Mouse (Mus musculus) forebrain, embryonic 15.5 days (tissue): ENCODE data around the gene Gm44790. TPM values are rescaled to one million over a fixed set of nuclear protein-coding genes. Genes with fewer than 3 reads are reported as not detected.
A peak's percentile ranks its signal among the peaks of the same experiment; 100 is the strongest.
"Not testable (repeated sequence)": the region's sequence is repeated elsewhere in the genome, so short reads cannot be mapped to it uniquely, and the experiment has no call there.

ENCODE experiments used
- ATAC-seq: fragments of 200-750 bp; cut with Nextera tagmentation; replicated peaks from 2 replicates; pipeline ENCODE4 v1.8.0; 2017; ENCODE audit warnings: mild to moderate bottlenecking, moderate TSS enrichment, moderate library complexity
- H3K27ac ChIP-seq: fragments of 300-500 bp; sonication (generic); replicated peaks from 2 replicates; pipeline ENCODE4 v1.5.1; 2015; ENCODE audit warnings: mild to moderate bottlenecking, inconsistent platforms
- H3K27me3 ChIP-seq: fragments of 300-500 bp; sonication (generic); 2 replicates; pipeline ENCODE4 v1.6.1; 2015; ENCODE audit warnings: inconsistent platforms
- H3K36me3 ChIP-seq: fragments of 300-500 bp; sonication (generic); 2 replicates; pipeline ENCODE4 v1.6.1; 2015; ENCODE audit warnings: mild to moderate bottlenecking, inconsistent platforms
- H3K4me1 ChIP-seq: fragments of 300-500 bp; sonication (generic); 2 replicates; pipeline ENCODE4 v1.6.1; 2015; ENCODE audit warnings: inconsistent platforms
- H3K4me2 ChIP-seq: fragments of 300-500 bp; sonication (generic); replicated peaks from 2 replicates; pipeline ENCODE4 v1.6.1; 2015; ENCODE audit warnings: mild to moderate bottlenecking, inconsistent platforms
- H3K4me3 ChIP-seq: fragments of 300-500 bp; sonication (generic); 2 replicates; pipeline ENCODE4 v1.5.1; 2015; ENCODE audit warnings: mild to moderate bottlenecking, inconsistent platforms
- H3K9ac ChIP-seq: fragments of 300-500 bp; sonication (generic); replicated peaks from 2 replicates; pipeline ENCODE4 v1.6.1; 2015; ENCODE audit warnings: mild to moderate bottlenecking, inconsistent platforms
- H3K9me3 ChIP-seq: fragments of 300-500 bp; sonication (generic); 2 replicates; pipeline ENCODE4 v1.6.1; 2016; ENCODE audit warnings: inconsistent platforms
- WGBS: fragments of 180-500 bp; shearing (Covaris S2); methylation state at CpG from one replicate; pipeline ENCODE4 v1.1.7; 2015; ENCODE audit warnings: mixed read lengths; 5-methylcytosine and 5-hydroxymethylcytosine counted together
- polyA plus RNA-seq: library from polyadenylated mRNA; unstranded; fragments of >200 nt; fragmentation: Nextera tagmentation; extraction: Ambion mirVana; gene quantifications from 2 replicates; pipeline ENCODE4 v1.2.1, GENCODE M21; 2015

The Gm44790 gene
- polyA plus RNA-seq, 1 experiment from 2014 or later, result not detected

- ATAC-seq, result no peak
- H3K4me3 ChIP-seq, result no peak overlapping the region
- H3K36me3 ChIP-seq, result no peaks in the 10 kb centered on the region
- H3K9me3 ChIP-seq, result no peaks in the 10 kb centered on the region
- no peak overlapping the region for H3K9ac ChIP-seq
- H3K4me1 ChIP-seq, result no peaks in the 10 kb centered on the region
- H3K27ac ChIP-seq, result no peak overlapping the region
- H3K27me3 ChIP-seq, result no peaks in the 10 kb centered on the region
- H3K4me2 ChIP-seq, result no peak overlapping the region
Observed at GRCm38 (mm10) chr6:86479816-86480188, 53.3 kb downstream of the Gm44790 start.

GRCm38 (mm10) chr6:86480189-86480831, 53.9 kb downstream of the Gm44790 start:
- 46% methylated on average over 9 of the region's 9 CpGs for WGBS
- Histone ChIP-seq H3K4me3 (no peak overlapping the region), H3K9ac (no peak overlapping the region), H3K9me3 (no peaks in the 10 kb centered on the region), H3K4me2 (no peak overlapping the region), H3K27me3 (no peaks in the 10 kb centered on the region), H3K27ac (no peak overlapping the region), H3K4me1 (no peaks in the 10 kb centered on the region), H3K36me3 (no peaks in the 10 kb centered on the region)
- no peak for ATAC-seq

- 92% methylated on average over 5 of the region's 5 CpGs for WGBS
- no peak overlapping the region for H3K9ac ChIP-seq
- no peak overlapping the region for H3K4me3 ChIP-seq
- H3K27me3 ChIP-seq, result no peaks in the 10 kb centered on the region
- no peak for ATAC-seq
- no peak overlapping the region for H3K4me2 ChIP-seq
- H3K27ac ChIP-seq, result no peak overlapping the region
- 0 out of 2 replicates have a peak, but pooled peaks cover 5% of the 10 kb centered on the region for H3K4me1 ChIP-seq
- H3K9me3 ChIP-seq, result no peaks in the 10 kb centered on the region
- H3K36me3 ChIP-seq, result no peaks in the 10 kb centered on the region
Observed at GRCm38 (mm10) chr6:86481871-86482270, 55.4 kb downstream of the Gm44790 start.

- WGBS, result 58% methylated on average over 7 of the region's 7 CpGs
- H3K4me2 ChIP-seq, result no peak overlapping the region
- no peaks in the 10 kb centered on the region for H3K27me3 ChIP-seq
- no peak overlapping the region for H3K9ac ChIP-seq
- peak overlapping the region; percentile 96; the same call in 1 of the 2 replicates for H3K27ac ChIP-seq
- no peak for ATAC-seq
- H3K9me3 ChIP-seq, result no peaks in the 10 kb centered on the region
- H3K4me3 ChIP-seq, result no peak overlapping the region
- peaks cover 18% of the 10 kb centered on the region for H3K4me1 ChIP-seq
- H3K36me3 ChIP-seq, result no peaks in the 10 kb centered on the region
Observed at GRCm38 (mm10) chr6:86485943-86486640, 59.6 kb downstream of the Gm44790 start.

GRCm38 (mm10) chr6:86487358-86488148, 61.1 kb downstream of the Gm44790 start:
- H3K27me3 ChIP-seq, result no peaks in the 10 kb centered on the region
- H3K4me2 ChIP-seq, result peak overlapping the region; percentile 34
- H3K9me3 ChIP-seq, result no peaks in the 10 kb centered on the region
- H3K4me3 ChIP-seq, result peak overlapping the region; percentile 9; the same call in 1 of the 2 replicates
- H3K27ac ChIP-seq, result peak overlapping the region; percentile 96
- ATAC-seq, result peak; percentile 97
- 4% methylated on average over 24 of the region's 24 CpGs for WGBS
- peak overlapping the region; percentile 45 for H3K9ac ChIP-seq
- H3K36me3 ChIP-seq, result no peaks in the 10 kb centered on the region
- H3K4me1 ChIP-seq, result peaks cover 18% of the 10 kb centered on the region

DNA sequence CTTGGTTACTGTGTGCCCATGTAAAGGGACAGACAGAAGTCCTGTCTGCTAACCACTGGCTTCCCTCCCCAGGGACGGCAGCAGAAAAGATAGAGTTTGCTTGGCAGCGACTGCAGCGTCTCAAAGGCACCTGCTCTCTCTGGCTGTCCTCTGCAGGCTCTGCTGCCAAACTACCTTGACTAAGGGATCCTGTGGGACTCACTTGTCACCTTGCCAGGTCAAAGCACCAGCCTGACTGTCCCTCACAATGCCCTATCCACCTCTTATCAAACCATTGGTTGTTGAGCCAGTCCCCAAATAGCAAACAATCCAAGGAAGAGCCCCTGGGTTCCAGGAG, 61.7 kb downstream of the Gm44790 start:
- peak overlapping the region; percentile 45 for H3K9ac ChIP-seq
- H3K4me1 ChIP-seq, result peaks cover 18% of the 10 kb centered on the region
- no peak overlapping the region for H3K4me3 ChIP-seq
- ATAC-seq, result no peak
- peak overlapping the region; percentile 34 for H3K4me2 ChIP-seq
- H3K9me3 ChIP-seq, result no peaks in the 10 kb centered on the region
- no peaks in the 10 kb centered on the region for H3K36me3 ChIP-seq
- WGBS, result 33% methylated on average over 3 of the region's 3 CpGs
- peak overlapping the region; percentile 96 for H3K27ac ChIP-seq
- no peaks in the 10 kb centered on the region for H3K27me3 ChIP-seq

GRCm38 (mm10) chr6:86489945-86490344, 63.5 kb downstream of the Gm44790 start:
- no peak overlapping the region for H3K4me2 ChIP-seq
- peaks cover 18% of the 10 kb centered on the region for H3K4me1 ChIP-seq
- WGBS, result 94% methylated on average over 2 of the region's 2 CpGs
- ATAC-seq, result no peak
- H3K9me3 ChIP-seq, result no peaks in the 10 kb centered on the region
- H3K4me3 ChIP-seq, result no peak overlapping the region
- no peaks in the 10 kb centered on the region for H3K36me3 ChIP-seq
- H3K27ac ChIP-seq, result no peak overlapping the region
- no peaks in the 10 kb centered on the region for H3K27me3 ChIP-seq
- H3K9ac ChIP-seq, result no peak overlapping the region

GRCm38 (mm10) chr6:86490413-86490812, 64.0 kb downstream of the Gm44790 start:
- not testable (repeated sequence) for H3K27ac ChIP-seq, H3K27me3 ChIP-seq, H3K36me3 ChIP-seq, H3K9me3 ChIP-seq, ATAC-seq, H3K4me3 ChIP-seq, H3K4me2 ChIP-seq, H3K9ac ChIP-seq
- H3K4me1 ChIP-seq, result peaks cover 18% of the 10 kb centered on the region
- 89% methylated on average over 8 of the region's 8 CpGs for WGBS

DNA sequence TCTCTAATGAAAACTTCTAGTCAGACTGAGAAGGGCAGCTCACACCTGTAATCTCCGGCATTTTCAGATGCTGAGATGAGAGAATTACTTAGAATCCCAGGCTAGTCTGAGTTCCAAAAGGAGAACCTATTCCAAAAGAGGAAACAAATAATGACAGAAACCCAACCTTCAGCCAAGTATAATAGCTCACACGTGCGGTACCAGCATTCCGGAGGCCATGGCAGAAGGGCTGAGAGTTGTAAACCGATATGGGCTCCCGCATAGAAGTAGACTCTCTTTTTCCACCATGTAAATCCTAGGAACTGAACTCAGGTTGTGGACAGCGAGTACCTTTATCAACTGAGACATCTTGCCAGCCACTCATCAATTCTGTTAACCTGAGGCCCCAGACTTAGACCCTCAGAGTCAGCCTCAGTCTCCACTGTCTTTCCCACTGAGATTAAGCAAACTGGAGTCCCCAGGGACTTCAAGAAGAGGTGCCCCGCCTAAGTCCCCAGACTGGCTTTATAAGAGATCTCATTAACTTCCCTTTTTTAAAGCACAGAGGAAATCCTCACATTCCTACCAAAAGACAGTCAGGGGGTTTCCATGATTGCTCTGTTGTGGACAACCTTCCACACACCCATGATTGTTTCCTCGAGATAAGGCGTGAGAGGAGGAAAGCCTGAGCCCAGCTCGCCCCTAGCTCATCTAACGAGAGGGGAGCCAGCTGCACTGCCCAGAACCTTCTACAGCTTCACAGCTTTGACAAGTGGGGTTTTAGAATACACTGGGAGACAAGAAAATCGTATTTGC, 67.2 kb downstream of the Gm44790 start:
- no peaks in the 10 kb centered on the region for H3K9me3 ChIP-seq
- H3K27ac ChIP-seq, result no peak overlapping the region
- no peaks in the 10 kb centered on the region for H3K36me3 ChIP-seq
- H3K4me2 ChIP-seq, result no peak overlapping the region
- no peak for ATAC-seq
- no peaks in the 10 kb centered on the region for H3K4me1 ChIP-seq
- no peak overlapping the region for H3K4me3 ChIP-seq
- 76% methylated on average over 13 of the region's 13 CpGs for WGBS
- no peaks in the 10 kb centered on the region for H3K27me3 ChIP-seq
- no peak overlapping the region for H3K9ac ChIP-seq

DNA sequence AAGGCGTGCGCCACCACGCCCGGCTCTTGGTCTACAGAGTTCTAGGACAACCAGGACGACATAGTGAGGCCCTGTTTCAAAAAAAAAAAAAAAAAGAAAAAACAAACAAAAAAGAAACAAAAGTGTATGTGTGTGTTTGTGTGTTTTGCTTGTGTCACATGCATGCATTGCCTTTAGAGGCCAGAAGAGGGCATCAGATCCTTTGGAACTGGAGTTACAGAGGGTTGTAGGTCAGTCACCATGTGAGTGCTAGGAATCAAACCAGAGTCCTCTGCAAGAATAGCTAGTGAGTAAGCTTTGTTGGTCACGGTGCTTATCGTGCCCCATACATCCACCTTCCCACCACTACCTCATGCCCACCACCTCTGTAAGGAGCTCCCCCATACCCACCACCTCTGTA, 68.3 kb downstream of the Gm44790 start:
- 91% methylated on average over 7 of the region's 7 CpGs for WGBS
- H3K27me3 ChIP-seq, result no peaks in the 10 kb centered on the region
- H3K4me1 ChIP-seq, result no peaks in the 10 kb centered on the region
- no peak overlapping the region for H3K4me3 ChIP-seq
- H3K27ac ChIP-seq, result no peak overlapping the region
- no peak overlapping the region for H3K4me2 ChIP-seq
- H3K9me3 ChIP-seq, result no peaks in the 10 kb centered on the region
- no peak overlapping the region for H3K9ac ChIP-seq
- no peaks in the 10 kb centered on the region for H3K36me3 ChIP-seq
- ATAC-seq, result no peak
